Mouse (Mus musculus): ENCODE measurements around the gene Nop16.
A peak's percentile ranks its signal among the peaks of the same experiment; 100 is the strongest.

Gene Nop16

DNA sequence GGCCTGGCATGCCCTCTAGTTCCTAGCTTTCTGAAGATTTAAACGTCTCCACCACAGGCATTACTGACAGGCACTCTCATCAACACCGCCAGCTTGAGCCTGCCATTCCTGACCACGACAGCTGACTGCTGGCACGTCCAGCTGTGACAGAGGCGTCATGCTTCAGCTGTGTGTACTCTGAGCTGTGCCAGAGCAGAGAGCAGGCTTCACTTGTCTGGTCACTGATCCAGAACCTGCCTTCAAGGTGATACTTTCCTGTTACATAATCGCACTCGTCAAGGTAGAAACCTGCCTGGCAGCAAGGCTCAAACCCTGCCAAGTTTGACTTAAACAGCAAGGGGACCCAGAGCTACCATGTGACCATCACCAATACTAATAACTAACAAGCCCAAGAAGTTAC, 27.3 kb downstream of the Nop16 start:
- peak; percentile 79 for DNase-seq (ENCODE audit: low read depth, low spot score)

DNA sequence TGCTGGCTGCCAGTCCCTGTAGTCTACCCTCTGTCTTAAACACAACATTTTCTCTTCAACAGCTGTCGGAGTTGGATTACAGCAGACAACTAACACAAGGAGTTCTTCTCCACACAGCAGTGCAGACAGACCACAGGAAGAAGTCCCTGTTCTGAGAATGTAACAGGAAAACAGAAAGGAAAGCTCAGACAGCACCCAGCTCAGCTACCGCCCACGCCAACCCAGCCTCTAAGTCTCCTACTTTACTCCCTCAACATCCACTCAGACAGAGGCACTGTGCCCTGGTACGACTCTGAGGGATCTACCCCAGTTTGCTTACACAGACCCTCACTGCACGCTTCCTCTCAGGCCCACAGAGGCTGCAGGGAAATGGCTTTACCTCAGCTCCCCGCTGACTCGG, 29.3 kb downstream of the Nop16 start:
- no peak for DNase-seq (ENCODE audit: low read depth, low spot score)

- no peak for DNase-seq (ENCODE audit: low read depth, low spot score)
Observed at GRCm38 (mm10) chr13:54559656-54560055, 30.2 kb downstream of the Nop16 start.

- DNase-seq (ENCODE audit: low read depth, low spot score): no peak
Observed at GRCm38 (mm10) chr13:54557652-54558051, 32.2 kb downstream of the Nop16 start.

GRCm38 (mm10) chr13:54556796-54557195, 33.1 kb downstream of the Nop16 start:
- no peak for DNase-seq (ENCODE audit: low read depth, low spot score)

- DNase-seq (ENCODE audit: low read depth, low spot score): no peak
Observed at GRCm38 (mm10) chr13:54556176-54556575, 33.7 kb downstream of the Nop16 start.

- DNase-seq (ENCODE audit: low read depth, low spot score): no peak
Observed at GRCm38 (mm10) chr13:54548036-54548435, 41.9 kb downstream of the Nop16 start.
